ENCODE assay signal across 9 mouse cellular contexts in the genomic region with DNA sequence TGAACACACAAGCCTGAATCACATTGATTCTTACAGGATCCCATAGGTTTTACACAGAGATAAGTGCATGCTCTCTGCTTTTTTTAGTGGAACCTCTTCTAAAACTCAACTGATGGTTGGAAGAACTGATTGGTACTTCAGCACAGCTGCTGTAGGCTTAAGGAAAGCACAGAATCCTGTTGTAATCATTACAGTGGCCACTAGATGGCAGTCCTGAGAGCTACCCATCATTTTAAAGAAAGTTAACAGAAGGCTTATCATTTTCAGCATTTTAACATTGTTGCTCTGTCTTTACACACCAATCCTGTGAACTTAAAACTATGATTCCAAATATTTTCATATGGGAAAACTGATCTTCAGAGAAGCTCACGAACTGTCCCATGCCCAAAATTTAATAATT.
DNase-seq lines count a peak whose midpoint lies in the region; ATAC-seq lines count a peak whose summit lies in the region.
"Had no signal": no experiment of that assay in that cellular context is flagged by ENCODE, and none has a peak within 500 bp of the region (broad histone marks: within the 10 kb centered on the region; RNA-seq: fewer than 3 reads in every experiment).

No protein-coding gene starts in this region.

- H3K4me3 ChIP-seq in heart, embryonic 11.5 days (ENCODE audit: low read depth, low read length) = no peak overlapping the region
- H3K4me3 ChIP-seq: limb, embryonic 15.5 days had no signal

- no peaks in the 10 kb centered on the region for H3K27me3 ChIP-seq in heart, embryonic 11.5 days (ENCODE audit: control insufficient read depth, insufficient read depth, low read length)
- H3K27me3 ChIP-seq: limb, embryonic 15.5 days had no signal

- H3K4me1 ChIP-seq in heart, embryonic 11.5 days (ENCODE audit: control insufficient read depth, insufficient read depth, low read length) = no peaks in the 10 kb centered on the region
- H3K4me1 ChIP-seq: limb, embryonic 15.5 days had no signal

- WGBS in heart, embryonic 11.5 days (ENCODE audit: insufficient replicate concordance) = 24% methylated on average over 1 of the region's 1 CpGs

- no peaks in the 10 kb centered on the region for H3K9me3 ChIP-seq in heart, embryonic 11.5 days (replicated peaks; ENCODE audit: control insufficient read depth, low read length)
- H3K9me3 ChIP-seq: limb, embryonic 15.5 days had no signal

- no peaks in the 10 kb centered on the region for H3K36me3 ChIP-seq in heart, embryonic 11.5 days (ENCODE audit: control insufficient read depth, insufficient read depth, low read length)
- H3K36me3 ChIP-seq: limb, embryonic 15.5 days had no signal

- ATAC-seq in heart, embryonic 11.5 days (replicated peaks; ENCODE audit: insufficient number of reproducible peaks, low FRiP score, low TSS enrichment) = no peak
- no peak for ATAC-seq in erythroblast, adult 5-6 weeks (replicated peaks; ENCODE audit: low FRiP score, poor library complexity, severe bottlenecking)

- intact Hi-C loops in heart, postnatal 10 days (cut with DNase I) = loop anchor here (5.0 kb wide), 1 partner anchor 1228 kb away; no protein-coding TSS in a partner anchor

- no peak overlapping the region for H3K9ac ChIP-seq in heart, embryonic 11.5 days (ENCODE audit: low read depth, low read length)
- H3K9ac ChIP-seq: limb, embryonic 15.5 days had no signal

- no peak overlapping the region for H3K27ac ChIP-seq in heart, embryonic 11.5 days (ENCODE audit: low read depth, low read length)
- H3K27ac ChIP-seq: limb, embryonic 15.5 days had no signal

- peak; percentile 41 to 69 for DNase-seq in heart, postnatal 10 days
- peak; percentile 5 for DNase-seq in CD4-positive helper T cell, adult 2 months (ENCODE audit: low read depth, low spot score)
- peak; percentile 69 for DNase-seq in adrenal gland, postnatal 10 days
- peak; percentile 36 for DNase-seq in embryo, embryonic 9.5 days (ENCODE audit: extremely low spot score)
- peak; percentile 57 to 90 for DNase-seq in layer of hippocampus, adult 8-10 months (ENCODE audit: low spot score in 2 of 2)
- peak; percentile 61 for DNase-seq in mesoderm, embryonic 11.5 days (ENCODE audit: low read depth, low spot score)

- H3K4me2 ChIP-seq in heart, embryonic 11.5 days = no peak overlapping the region
- H3K4me2 ChIP-seq: limb, embryonic 15.5 days had no signal

Comparison
In these comparisons a context has a peak if more than half of its experiments do, and no peak if none do; other contexts are left out.
1. DNase-seq: peak in every context shown above with its lines; median percentile 74 in layer of hippocampus, adult 8-10 months; 69 in adrenal gland, postnatal 10 days; 61 in mesoderm, embryonic 11.5 days; 55 in heart, postnatal 10 days; 36 in embryo, embryonic 9.5 days; 5 in CD4-positive helper T cell, adult 2 months.